Mouse (Mus musculus): ENCODE results near the gene Aldh3b3.

- TF ChIP-seq CTCF (IDR thresholded peaks at IDR 0.05; ENCODE audit: low read depth): no peak
- no peak for TF ChIP-seq EP300 (IDR thresholded peaks at IDR 0.05; ENCODE audit: low read depth)
These were observed 48.2 kb upstream of the Aldh3b3 start for GRCm38 (mm10) chr19:3910206-3910605.

All from heart, postnatal 0 days (tissue).